ENCODE assay signal across 14 mouse cellular contexts in genomic region chr10:108597385-108597784, GRCm38 (mm10).
A peak's percentile ranks its signal among the peaks of the same experiment; 100 is the strongest.
DNase-seq lines count a peak whose midpoint lies in the region; ATAC-seq and TF ChIP-seq lines count a peak whose summit lies in the region.
"Had no signal": no experiment of that assay in that cellular context is flagged by ENCODE, and none has a peak within 500 bp of the region (broad histone marks: within the 10 kb centered on the region; RNA-seq: fewer than 3 reads in every experiment).

No protein-coding gene starts in this region.

- no peak; the same call in 1 of the 2 replicates for TF ChIP-seq CTCF in cerebellum, adult 2 months (IDR thresholded peaks at IDR 0.05; ENCODE audit: borderline replicate concordance, insufficient read depth, low read depth, low read length)
- peak; percentile 53 for TF ChIP-seq CTCF in left cerebral cortex, adult 2 months (IDR thresholded peaks at IDR 0.05)
- TF ChIP-seq CTCF in liver, postnatal 0 days (IDR thresholded peaks at IDR 0.05; ENCODE audit: low read depth) = peak; percentile 55

- no peak overlapping the region for H3K4me2 ChIP-seq in liver, postnatal 0 days (ENCODE audit: low read depth, low read length)
- H3K4me2 ChIP-seq: embryonic facial prominence, embryonic 13.5 days had no signal

- no peak overlapping the region for H3K4me3 ChIP-seq in cerebellum, adult 2 months (replicated peaks; ENCODE audit: insufficient read depth, low read depth, low read length)
- no peak overlapping the region for H3K4me3 ChIP-seq in left cerebral cortex, adult 2 months
- H3K4me3 ChIP-seq in liver, postnatal 0 days (ENCODE audit: low read depth, low read length) = no peak overlapping the region
- H3K4me3 ChIP-seq: embryonic facial prominence, embryonic 13.5 days; liver, embryonic 15.5 days had no signal

- no peak for TF ChIP-seq POLR2A in cerebellum, adult 2 months (IDR thresholded peaks at IDR 0.05; ENCODE audit: borderline replicate concordance, insufficient read depth, low read length)

- no peak for ATAC-seq in liver, postnatal 0 days
- ATAC-seq: midbrain, embryonic 16.5 days had no signal

- peak; percentile 14 to 23 for DNase-seq in cerebellum, postnatal 10 days
- no peak for DNase-seq in cerebellum, adult 2 months
- no peak for DNase-seq in left cerebral cortex, adult 2 months (ENCODE audit: extremely low spot score in 1 of 2, low spot score in 2 of 2)
- no peak for DNase-seq in left cerebral cortex, postnatal 10 days (ENCODE audit: extremely low spot score in 1 of 2, low spot score in 2 of 2)
- peak; percentile 4 for DNase-seq in A20 (ENCODE audit: low read depth, low spot score)
- DNase-seq in liver, postnatal 0 days = no peak
- DNase-seq in spleen, postnatal 10 days (ENCODE audit: low spot score in 2 of 2) = no peak
- DNase-seq in embryo, embryonic 10.5 days (ENCODE audit: low spot score) = no peak
- DNase-seq: left cerebral cortex, postnatal 4 days; thymus, postnatal 36 days had no signal

- 91% methylated on average over 1 of the region's 1 CpGs for WGBS in cerebellum, adult 2 months
- WGBS in liver, postnatal 0 days (ENCODE audit: insufficient replicate concordance) = 64% methylated on average over 1 of the region's 1 CpGs

- H3K27me3 ChIP-seq in cerebellum, adult 2 months (ENCODE audit: control insufficient read depth, insufficient read depth, low read length) = no peaks in the 10 kb centered on the region
- H3K27me3 ChIP-seq in liver, postnatal 0 days (ENCODE audit: insufficient read depth, low read length) = no peaks in the 10 kb centered on the region
- H3K27me3 ChIP-seq: embryonic facial prominence, embryonic 13.5 days; liver, embryonic 15.5 days had no signal

- H3K27ac ChIP-seq in cerebellum, adult 2 months (ENCODE audit: insufficient read depth, low read length) = no peak overlapping the region
- H3K27ac ChIP-seq in left cerebral cortex, adult 2 months = peak overlapping the region; percentile 83
- no peak overlapping the region for H3K27ac ChIP-seq in liver, postnatal 0 days (ENCODE audit: low read depth)
- H3K27ac ChIP-seq: embryonic facial prominence, embryonic 13.5 days; macrophage had no signal

- H3K4me1 ChIP-seq in cerebellum, adult 2 months (ENCODE audit: control insufficient read depth, insufficient read depth, low read length) = peaks cover 11% of the 10 kb centered on the region; the same call in 1 of the 2 replicates
- H3K4me1 ChIP-seq in liver, postnatal 0 days (ENCODE audit: insufficient read depth) = no peaks in the 10 kb centered on the region
- H3K4me1 ChIP-seq: embryonic facial prominence, embryonic 13.5 days had no signal

- H3K9me3 ChIP-seq in liver, postnatal 0 days (ENCODE audit: low read length) = peaks cover 7% of the 10 kb centered on the region
- H3K9me3 ChIP-seq: liver, embryonic 15.5 days had no signal

- H3K9ac ChIP-seq in liver, postnatal 0 days (replicated peaks) = no peak overlapping the region
- H3K9ac ChIP-seq: embryonic facial prominence, embryonic 13.5 days; liver, embryonic 15.5 days had no signal

- H3K36me3 ChIP-seq in liver, postnatal 0 days (replicated peaks; ENCODE audit: insufficient read depth, low read length) = no peaks in the 10 kb centered on the region
- H3K36me3 ChIP-seq: liver, embryonic 15.5 days had no signal

- TF ChIP-seq EP300 in liver, postnatal 0 days (IDR thresholded peaks at IDR 0.05; ENCODE audit: low read depth) = no peak

- intact Hi-C loops in left cerebral cortex, adult 2 months (cut with DNase I) = no loop called here
- intact Hi-C loops in left cerebral cortex, postnatal 10 days (cut with DNase I) = no loop called here

Comparison
In these comparisons a context has a peak if more than half of its experiments do, and no peak if none do; other contexts are left out.
1. DNase-seq: peak in cerebellum, postnatal 10 days (2 of 2) and A20 (single experiment); none in cerebellum, adult 2 months (0 of 2), left cerebral cortex, adult 2 months (0 of 2), left cerebral cortex, postnatal 10 days (0 of 2), liver, postnatal 0 days (single experiment), spleen, postnatal 10 days (0 of 2) and embryo, embryonic 10.5 days (single experiment).